Mouse (Mus musculus) bone marrow, adult 2 months (tissue): ENCODE measurements around the gene Tada2b.

Experiments
- CTCF ChIP-seq: fragments of 200-500 bp; IDR thresholded peaks from 2 replicates; pipeline ENCODE4 v1.5.1; 2011; ENCODE audit warnings: low read length, control low read depth; ENCODE audit not compliant: control insufficient read depth, insufficient read depth
- POLR2A ChIP-seq: fragments of 200-500 bp; IDR thresholded peaks from 2 replicates; pipeline ENCODE4 v1.6.1; 2011; ENCODE audit warnings: low read depth, mild to moderate bottlenecking, control low read depth, low read length, borderline replicate concordance; ENCODE audit not compliant: control insufficient read depth

DNA sequence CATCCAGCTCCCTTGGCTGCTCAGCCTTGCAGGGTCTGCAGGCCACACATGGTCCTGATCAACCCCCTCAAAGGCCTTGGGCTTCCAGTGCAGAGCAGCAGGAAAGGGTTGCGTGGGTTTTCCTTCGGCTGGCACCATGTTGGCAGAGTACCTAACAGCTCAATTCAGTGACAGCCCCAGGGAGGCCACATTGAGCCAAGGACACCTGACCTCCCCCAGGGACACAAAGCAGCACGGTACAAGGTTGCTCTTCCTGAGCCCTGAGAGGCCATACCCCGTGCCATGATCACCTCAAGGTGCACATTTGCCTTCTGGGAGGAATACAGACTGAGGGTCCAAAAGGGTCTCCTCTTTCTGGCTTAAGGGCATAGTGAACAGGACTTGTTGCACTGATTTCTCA is 39.5 kb downstream of the Tada2b start:
- TF ChIP-seq CTCF: no peak
- TF ChIP-seq POLR2A: no peak
